Mouse (Mus musculus): ENCODE results near the gene Cstf3.
"Not testable (repeated sequence)": the region's sequence is repeated elsewhere in the genome, so short reads cannot be mapped to it uniquely, and the experiment has no call there.

Cstf3 gene

GRCm38 (mm10) chr2:104590068-104590828 is at the start of gene Cstf3:
Gene Cstf3, plus strand, starts transcription at chr2:104590523.
- peak; percentile 99 for DNase-seq

GRCm38 (mm10) chr2:104556711-104557110 is 33.6 kb upstream of the Cstf3 start:
- DNase-seq, result not testable (repeated sequence)

- DNase-seq, result no peak
These were observed 32.6 kb upstream of the Cstf3 start for GRCm38 (mm10) chr2:104557722-104558121.

GRCm38 (mm10) chr2:104558326-104558725 is 32.0 kb upstream of the Cstf3 start:
- no peak for DNase-seq

- no peak for DNase-seq
These were observed 31.4 kb upstream of the Cstf3 start for GRCm38 (mm10) chr2:104558938-104559337.

- no peak for DNase-seq
These were observed 30.5 kb upstream of the Cstf3 start for GRCm38 (mm10) chr2:104559591-104560380.

GRCm38 (mm10) chr2:104561386-104561785 is 28.9 kb upstream of the Cstf3 start:
- DNase-seq, result no peak

- DNase-seq, result no peak
These were observed 28.3 kb upstream of the Cstf3 start for GRCm38 (mm10) chr2:104561986-104562532.

- no peak for DNase-seq
These were observed 18.3 kb upstream of the Cstf3 start for GRCm38 (mm10) chr2:104572066-104572465.

GRCm38 (mm10) chr2:104576216-104576615 is 14.1 kb upstream of the Cstf3 start:
- no peak for DNase-seq

GRCm38 (mm10) chr2:104578021-104578420 is 12.3 kb upstream of the Cstf3 start:
- DNase-seq, result no peak

GRCm38 (mm10) chr2:104578836-104579604 is 11.3 kb upstream of the Cstf3 start:
- DNase-seq, result no peak

GRCm38 (mm10) chr2:104579784-104580446 is 10.4 kb upstream of the Cstf3 start:
- DNase-seq, result no peak

- DNase-seq, result no peak
These were observed 8.9 kb upstream of the Cstf3 start for GRCm38 (mm10) chr2:104581281-104581879.

- no peak for DNase-seq
These were observed 7.3 kb upstream of the Cstf3 start for GRCm38 (mm10) chr2:104583032-104583431.

- DNase-seq, result no peak
These were observed 6.1 kb upstream of the Cstf3 start for GRCm38 (mm10) chr2:104584226-104584625.

GRCm38 (mm10) chr2:104585645-104586044 is 4.7 kb upstream of the Cstf3 start:
- no peak for DNase-seq

GRCm38 (mm10) chr2:104588552-104588951 is 1.8 kb upstream of the Cstf3 start:
- no peak for DNase-seq

GRCm38 (mm10) chr2:104590829-104591117 is 450 bp downstream of the Cstf3 start:
- DNase-seq, result no peak

GRCm38 (mm10) chr2:104591141-104591540 is 818 bp downstream of the Cstf3 start:
- no peak for DNase-seq

GRCm38 (mm10) chr2:104595063-104595462 is 4.7 kb downstream of the Cstf3 start:
- no peak for DNase-seq

- DNase-seq, result no peak
These were observed 13.1 kb downstream of the Cstf3 start for GRCm38 (mm10) chr2:104603431-104603830.
